Mouse (Mus musculus) heart, adult 2 months (tissue): ENCODE data around the gene Zscan22. TPM values are rescaled to one million over a fixed set of nuclear protein-coding genes. Genes with fewer than 3 reads are reported as not detected.

Experiments used
- DNase-seq, 2 experiments: peaks; one replicate each; pipeline ENCODE4 v3.0.0; 2021
- H3K27ac ChIP-seq: fragments of 200-600 bp; 2 replicates; pipeline ENCODE4 v1.8.1; 2022
- H3K27me3 ChIP-seq: fragments of 200-500 bp; 2 replicates; pipeline ENCODE4 v1.6.1; 2012; ENCODE audit warnings: mild to moderate bottlenecking, low read length, inconsistent platforms, mixed read lengths; ENCODE audit not compliant: control insufficient read depth, insufficient read depth
- H3K36me3 ChIP-seq: fragments of 200-500 bp; 2 replicates; pipeline ENCODE4 v1.6.1; 2012; ENCODE audit warnings: low read length, inconsistent platforms; ENCODE audit not compliant: control insufficient read depth, insufficient read depth
- H3K4me1 ChIP-seq: fragments of 200-500 bp; 2 replicates; pipeline ENCODE4 v1.6.1; 2011; ENCODE audit warnings: low read length; ENCODE audit not compliant: control insufficient read depth, insufficient read depth
- H3K4me3 ChIP-seq: fragments of 200-600 bp; 2 replicates; pipeline ENCODE4 v1.8.1; 2022
- H3K79me2 ChIP-seq: fragments of 200-500 bp; replicated peaks from 2 replicates; pipeline ENCODE4 v1.6.1; 2012; ENCODE audit warnings: mild to moderate bottlenecking, inconsistent platforms, low read length, moderate library complexity, mixed read lengths; ENCODE audit not compliant: control insufficient read depth, insufficient read depth
- H3K9ac ChIP-seq: fragments of 200-500 bp; 2 replicates; pipeline ENCODE4 v1.6.1; 2012; ENCODE audit warnings: low read depth, mild to moderate bottlenecking, control low read depth, inconsistent platforms, low read length, mixed read lengths
- CTCF ChIP-seq: fragments of 200-600 bp; IDR thresholded peaks from 2 replicates; pipeline ENCODE4 v1.8.1; 2022; ENCODE audit warnings: antibody characterized with exemption, mild to moderate bottlenecking, moderate library complexity
- EP300 ChIP-seq: fragments of 200-500 bp; IDR thresholded peaks from 2 replicates; pipeline ENCODE4 v1.6.1; 2011; ENCODE audit warnings: low read depth, low read length, control low read depth; ENCODE audit not compliant: insufficient read depth
- POLR2A ChIP-seq: fragments of 200-500 bp; IDR thresholded peaks from 2 replicates; pipeline ENCODE4 v1.6.1; 2011; ENCODE audit warnings: mild to moderate bottlenecking, low read depth, low read length, control low read depth; ENCODE audit not compliant: insufficient read depth
- WGBS: fragments of 180-500 bp; shearing (Covaris S2); methylation state at CpG from one replicate; pipeline ENCODE4 v1.1.7; 2018; 5-methylcytosine and 5-hydroxymethylcytosine counted together
- intact Hi-C: fragments of 180-260 bp; cut with DNase I; formaldehyde crosslinking; loops from one replicate; pipeline ENCODE4 v1.15.1; 2025
- polyA plus RNA-seq: library from polyadenylated mRNA; depleted of rRNA; stranded (reverse); fragments of >200 nt; gene quantifications from 2 replicates; pipeline ENCODE4 v1.2.3, GENCODE M21; 2012
- total RNA-seq, 2 experiments: library from RNA; stranded (reverse); gene quantifications; 2 replicates each; pipeline ENCODE4 v1.2.3; 2021

Gene Zscan22
- total and polyA plus RNA-seq, 3 experiments = 5.7 to 6.0 (median 5.7) TPM

- Histone ChIP-seq H3K27ac (peak within 1 kb of the TSS; percentile 92), H3K4me1 (peaks cover 4% of the 10 kb centered on the region), H3K27me3 (no peaks in the 10 kb centered on the region), H3K79me2 (no peaks in the 10 kb centered on the region), H3K9ac (peak within 1 kb of the TSS; percentile 72), H3K36me3 (peaks cover 13% of the 10 kb centered on the region), H3K4me3 (peak within 1 kb of the TSS; percentile 98)
- DNase-seq = peak; percentile 97 to 99
- intact Hi-C loops = loop anchor here (5.0 kb wide), 2 partner anchors 55 to 115 kb away; partner anchors contain the start of genes Ube2m and Zfp446
- peak; percentile 99 for TF ChIP-seq POLR2A
- TF ChIP-seq EP300 = peak; percentile 78; the same call in 1 of the 2 replicates
- TF ChIP-seq CTCF = peak; percentile 92
- under 1% methylated on average over 55 of the region's 55 CpGs for WGBS
These were observed 24.3 kb downstream of the Zscan22 start, which contains the start of gene Rps5 for GRCm38 (mm10) chr7:12921705-12922465. Gene Rps5, plus strand, starts transcription at chr7:12922290.

DNA sequence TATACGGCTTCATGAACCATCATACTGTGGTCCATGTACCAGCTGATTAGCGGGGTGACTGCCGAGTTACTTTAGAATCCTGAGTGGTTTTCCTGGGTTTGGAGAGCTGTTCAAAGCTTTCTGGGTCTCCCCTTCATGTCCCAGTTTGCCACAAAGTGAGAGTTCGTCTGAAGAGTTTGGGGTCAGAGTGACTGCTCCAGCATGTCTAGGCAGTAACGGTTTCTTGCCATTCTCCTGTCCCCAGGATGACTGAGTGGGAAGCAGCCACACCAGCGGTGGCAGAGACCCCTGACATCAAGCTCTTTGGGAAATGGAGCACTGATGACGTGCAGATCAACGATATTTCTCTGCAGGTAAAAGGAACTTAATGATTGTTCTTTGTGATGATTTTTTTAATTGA lies 25.1 kb downstream of the Zscan22 start:
- peak overlapping the region; percentile 58 for H3K27ac ChIP-seq
- H3K4me3 ChIP-seq = peak overlapping the region; percentile 98
- H3K4me1 ChIP-seq = peaks cover 4% of the 10 kb centered on the region
- H3K79me2 ChIP-seq = no peaks in the 10 kb centered on the region
- peak overlapping the region; percentile 72 for H3K9ac ChIP-seq
- peaks cover 13% of the 10 kb centered on the region for H3K36me3 ChIP-seq
- TF ChIP-seq POLR2A = no peak
- no peak for TF ChIP-seq EP300
- TF ChIP-seq CTCF = no peak
- DNase-seq = no peak
- no peaks in the 10 kb centered on the region for H3K27me3 ChIP-seq
- 1% methylated on average over 8 of the region's 8 CpGs for WGBS
- intact Hi-C loops = loop anchor here (5.0 kb wide), 2 partner anchors 55 to 115 kb away; partner anchors contain the start of genes Ube2m and Zfp446

- Histone ChIP-seq H3K27me3 (no peaks in the 10 kb centered on the region), H3K27ac (no peak overlapping the region), H3K9ac (no peak overlapping the region), H3K4me1 (peaks cover 5% of the 10 kb centered on the region), H3K4me3 (no peak overlapping the region), H3K79me2 (no peaks in the 10 kb centered on the region), H3K36me3 (peaks cover 13% of the 10 kb centered on the region)
- 77% methylated on average over 7 of the region's 7 CpGs for WGBS
- DNase-seq = no peak
- no peak for TF ChIP-seq CTCF
- intact Hi-C loops = loop anchor here (2.0 kb wide), 1 partner anchor 22 kb away; no protein-coding TSS in a partner anchor
These were observed 28.7 kb downstream of the Zscan22 start for GRCm38 (mm10) chr7:12926316-12926715.

GRCm38 (mm10) chr7:12927191-12927680 lies 29.6 kb downstream of the Zscan22 start, which contains the start of gene Rnf225:
Gene Rnf225, plus strand, starts transcription at chr7:12927416.
- TF ChIP-seq EP300 = no peak
- TF ChIP-seq CTCF = no peak
- 0 out of 2 replicates have a peak, but pooled peaks have one; percentile 17 for TF ChIP-seq POLR2A
- 48% methylated on average over 8 of the region's 8 CpGs for WGBS
- DNase-seq = no peak
- H3K4me3 ChIP-seq = peak within 1 kb of the TSS; percentile 23
- no peak within 1 kb of the TSS for H3K27ac ChIP-seq
- H3K36me3 ChIP-seq = peaks cover 13% of the 10 kb centered on the region
- peaks cover 5% of the 10 kb centered on the region for H3K4me1 ChIP-seq
- peak within 1 kb of the TSS; percentile 48; the same call in 1 of the 2 replicates for H3K9ac ChIP-seq
- no peaks in the 10 kb centered on the region for H3K27me3 ChIP-seq
- intact Hi-C loops = loop anchor here (2.0 kb wide), 1 partner anchor 22 kb away; no protein-coding TSS in a partner anchor
- no peaks in the 10 kb centered on the region for H3K79me2 ChIP-seq

DNA sequence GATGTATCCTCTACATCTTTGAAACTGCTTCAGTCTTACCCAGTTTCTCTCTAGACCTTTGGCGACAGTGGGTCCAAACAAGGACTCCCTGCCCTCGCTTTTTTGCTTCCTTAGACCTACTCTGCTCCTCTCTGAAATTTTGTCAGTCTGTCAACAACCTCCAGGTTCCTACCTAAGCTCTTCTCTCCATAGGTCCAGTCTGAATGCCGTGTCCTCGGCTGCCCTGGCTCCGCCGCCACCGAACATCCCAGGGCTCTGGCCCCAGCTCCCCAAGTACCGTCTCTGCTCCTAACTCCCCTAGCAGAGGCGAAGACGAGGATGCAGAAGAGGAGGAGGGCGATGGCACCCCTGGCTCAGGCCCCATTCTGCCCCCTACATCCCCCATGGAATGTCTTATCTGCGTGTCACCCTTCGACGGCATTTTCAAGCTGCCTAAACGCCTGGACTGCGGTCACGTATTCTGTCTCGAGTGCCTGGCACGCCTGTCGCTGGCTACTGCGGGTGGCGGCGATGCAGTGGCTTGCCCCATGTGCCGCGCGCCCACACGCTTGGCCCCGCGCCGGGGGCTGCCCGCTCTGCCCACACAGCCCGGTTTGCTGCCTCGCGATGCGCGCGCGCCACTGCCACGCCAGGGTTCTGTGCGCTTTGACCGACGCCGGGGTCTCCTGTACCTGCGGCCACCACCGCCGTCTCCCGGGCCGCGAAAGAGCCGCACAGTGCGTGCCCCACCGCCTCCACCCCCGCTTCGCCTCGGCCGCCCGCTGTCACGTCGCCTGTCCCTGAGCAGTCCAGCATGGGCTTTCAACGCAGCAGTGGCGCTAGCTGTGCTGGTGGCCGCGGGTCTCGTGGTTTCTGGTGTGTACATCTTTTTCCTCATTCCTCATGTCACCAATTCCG lies 30.3 kb downstream of the Zscan22 start:
- Histone ChIP-seq H3K4me3 (peak overlapping the region; percentile 23), H3K9ac (peak overlapping the region; percentile 48; the same call in 1 of the 2 replicates), H3K27me3 (no peaks in the 10 kb centered on the region), H3K79me2 (no peaks in the 10 kb centered on the region), H3K4me1 (peaks cover 2% of the 10 kb centered on the region; the same call in 1 of the 2 replicates), H3K36me3 (peaks cover 12% of the 10 kb centered on the region), H3K27ac (no peak overlapping the region)
- DNase-seq = peak; percentile 24 to 29
- 18% methylated on average over 64 of the region's 65 CpGs for WGBS
- intact Hi-C loops = loop anchor here (2.0 kb wide), 1 partner anchor 21 kb away; no protein-coding TSS in a partner anchor
- TF ChIP-seq CTCF = no peak
- no peak for TF ChIP-seq EP300
- 0 out of 2 replicates have a peak, but pooled peaks have one; percentile 1 for TF ChIP-seq POLR2A
